Mouse (Mus musculus) adrenal gland, postnatal 36 days (tissue): ENCODE data around the gene Vps4a. TPM values are rescaled to one million over a fixed set of nuclear protein-coding genes. Genes with fewer than 3 reads are reported as not detected.
A peak's percentile ranks its signal among the peaks of the same experiment; 100 is the strongest.
"Not testable (repeated sequence)": the region's sequence is repeated elsewhere in the genome, so short reads cannot be mapped to it uniquely, and the experiment has no call there.

Source experiments
- DNase-seq, 2 experiments: peaks; one replicate each; pipeline ENCODE4 v3.0.0; 2021; ENCODE audit warnings: mixed read lengths in 1 of 2
- long read RNA-seq, 2 experiments: library from polyadenylated mRNA; stranded (forward); transcript quantifications; one replicate each; pipeline ENCODE4 v2.0.0; 2021; ENCODE audit warnings: borderline sequencing depth in 2 of 2
- total RNA-seq, 2 experiments: library from RNA; stranded (reverse); gene quantifications; 2 replicates each; pipeline ENCODE4 v1.2.3; 2021

Gene Vps4a
- total RNA-seq, result 10 to 100 TPM; 86.3 to 91.6 TPM
- long read RNA-seq, experiment 1, transcript Vps4a-201 (11 exons, 2,178 nt), result major isoform, 64 of 76 reads
- long read RNA-seq, experiment 1, partial matches to known transcripts, result 1 of 76 reads
- long read RNA-seq, experiment 1, other reads (novel, unspliced or antisense), result 11 of 76 reads
- long read RNA-seq, experiment 2, transcript Vps4a-201 (11 exons, 2,178 nt), result major isoform, 25 of 36 reads
- long read RNA-seq, experiment 2, partial matches to known transcripts, result 6 of 36 reads
- long read RNA-seq, experiment 2, other reads (novel, unspliced or antisense), result 5 of 36 reads

DNA sequence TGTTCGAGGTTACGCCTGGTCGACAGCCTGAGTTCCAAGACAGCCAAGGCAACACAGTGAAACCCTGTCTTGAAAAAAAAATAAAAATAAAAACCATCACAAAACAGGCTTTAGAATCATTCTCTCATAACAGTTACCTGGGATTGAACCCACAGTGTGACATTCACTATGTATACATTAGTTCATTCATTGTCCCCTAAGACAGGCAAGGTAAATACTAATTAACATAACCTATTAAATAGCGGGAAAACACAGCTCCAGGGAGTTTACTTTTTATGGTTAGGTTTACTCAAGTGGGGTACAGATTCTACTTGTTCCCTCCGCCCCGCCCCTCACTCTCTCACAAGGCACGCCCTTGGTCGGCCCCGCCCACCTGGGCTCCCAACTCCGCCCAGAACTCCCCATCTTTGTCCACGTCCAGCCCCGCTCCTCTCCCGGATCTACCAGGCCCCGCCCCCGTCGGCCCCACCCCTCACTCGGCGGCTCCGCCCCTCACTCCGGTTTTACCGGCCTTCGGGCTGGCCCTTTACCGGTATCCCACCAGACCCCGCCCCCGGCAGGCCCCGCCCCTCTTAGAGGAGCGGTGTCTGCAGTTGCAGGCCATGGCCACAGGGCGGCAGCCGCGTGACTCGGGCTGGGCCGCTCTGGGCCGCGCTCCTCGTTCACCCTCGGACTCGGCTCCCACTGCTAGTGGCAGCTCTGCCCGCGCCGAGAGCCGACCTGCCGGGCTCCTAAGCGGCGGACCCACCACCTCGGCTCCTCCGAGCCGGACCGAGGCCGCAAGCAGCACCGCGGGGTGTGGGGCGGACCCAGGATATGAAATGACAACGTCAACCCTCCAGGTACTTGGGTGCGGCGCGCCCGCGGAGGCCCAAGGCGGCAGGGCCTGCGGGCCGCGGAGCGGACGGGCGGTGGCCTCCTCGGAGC is at the start of gene Vps4a:
Gene Vps4a (plus strand): TSS at position 573 of the 927 bp plus-strand sequence.
- DNase-seq, result peak; percentile 97 to 99

DNA sequence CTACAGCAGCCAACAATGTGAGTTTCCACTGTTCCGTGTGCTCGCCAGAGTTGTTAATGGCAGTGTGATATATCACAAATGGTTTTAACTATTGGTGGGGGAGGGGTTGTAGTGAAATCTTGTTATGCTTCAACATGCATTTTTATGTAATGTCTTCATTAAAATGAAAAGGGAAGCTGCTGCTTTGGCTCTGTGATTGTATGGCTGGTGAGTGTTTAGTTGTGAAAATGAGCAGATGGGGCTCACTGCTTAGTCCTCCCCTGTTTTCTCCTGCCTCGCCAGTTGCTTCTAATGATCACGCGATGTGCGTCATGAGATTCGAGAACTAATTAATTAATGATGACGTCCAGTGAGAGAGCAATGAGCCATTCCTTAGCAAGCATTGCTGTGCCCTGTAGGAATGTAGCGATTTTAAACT is 45.6 kb upstream of the Vps4a start:
- no peak for DNase-seq

DNA sequence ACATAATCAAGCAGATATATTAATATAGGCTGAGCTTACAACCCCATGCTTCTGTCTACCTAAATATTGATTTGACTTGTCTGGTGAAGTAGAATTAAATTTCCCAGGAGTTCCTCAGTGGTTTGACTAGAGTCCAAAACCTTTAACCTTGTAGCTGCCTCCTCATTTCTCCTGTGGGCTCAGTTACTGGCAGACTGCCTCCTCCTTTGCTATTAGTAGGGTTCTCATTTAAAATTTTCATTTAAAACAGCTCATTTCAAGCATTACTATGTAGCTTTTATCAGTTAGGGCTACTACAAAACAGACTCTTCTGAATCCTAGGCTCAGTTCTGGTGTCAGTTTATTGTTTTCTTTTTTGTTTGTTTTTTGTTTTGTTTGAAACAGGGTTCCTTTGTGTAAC is 45.1 kb upstream of the Vps4a start:
- DNase-seq, result peak in 1 of 2 experiments; percentile 38

DNA sequence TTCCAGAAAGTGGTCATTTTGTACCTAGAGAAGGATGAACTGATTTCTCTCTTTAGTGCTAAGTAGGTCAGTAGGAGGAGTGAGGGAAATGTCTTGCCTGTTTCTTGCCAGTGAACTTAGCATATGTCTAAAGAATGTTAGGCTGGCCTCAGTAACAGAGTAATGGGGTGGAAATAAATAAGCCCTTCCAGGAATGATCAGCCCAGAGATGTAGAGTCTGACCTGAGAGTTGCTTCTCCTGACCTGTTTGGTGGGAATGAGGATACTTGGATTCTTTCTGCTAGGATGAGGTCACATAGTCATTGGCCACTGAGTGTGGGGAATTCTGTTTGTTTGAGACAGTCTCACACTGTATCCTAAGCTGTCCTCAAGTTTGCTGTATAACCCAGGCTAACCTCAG is 43.5 kb upstream of the Vps4a start:
- DNase-seq, result no peak

DNA sequence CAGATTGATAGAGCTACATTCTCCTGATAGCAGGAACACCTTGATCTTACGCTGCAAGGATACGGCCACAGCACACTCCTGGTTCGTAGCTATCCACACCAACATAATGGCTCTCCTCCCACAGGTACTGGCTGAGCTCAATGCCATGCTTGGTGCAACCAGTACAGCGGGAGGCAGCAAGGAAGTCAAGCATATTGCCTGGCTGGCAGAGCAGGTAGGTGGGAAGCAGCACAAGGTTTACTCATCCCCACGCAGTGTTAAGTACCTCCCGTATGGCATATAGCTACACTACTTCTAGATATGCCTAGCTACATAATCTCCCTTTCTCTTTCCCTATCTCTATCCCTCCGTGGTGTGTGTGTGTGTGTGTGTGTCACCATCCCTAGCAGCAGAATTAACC is 39.6 kb upstream of the Vps4a start:
- DNase-seq, result no peak

DNA sequence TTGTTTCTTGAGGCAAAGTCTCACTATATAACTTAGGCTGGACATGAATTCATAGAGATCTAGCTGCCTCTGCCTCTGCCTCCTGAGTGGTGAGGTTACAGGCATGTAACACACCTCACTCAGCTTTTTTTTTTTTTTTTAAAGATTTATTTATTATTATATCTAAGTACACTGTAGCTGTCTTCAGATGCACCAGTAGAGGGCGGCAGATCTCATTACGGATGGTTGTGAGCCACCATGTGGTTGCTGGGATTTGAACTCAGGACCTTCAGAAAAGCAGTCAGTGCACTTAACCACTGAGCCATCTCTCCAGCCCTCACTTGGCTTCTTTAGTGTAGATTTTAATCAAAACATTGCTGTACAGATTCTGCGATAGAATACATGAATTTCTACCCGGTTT is 34.7 kb upstream of the Vps4a start:
- DNase-seq, result not testable (repeated sequence)

DNA sequence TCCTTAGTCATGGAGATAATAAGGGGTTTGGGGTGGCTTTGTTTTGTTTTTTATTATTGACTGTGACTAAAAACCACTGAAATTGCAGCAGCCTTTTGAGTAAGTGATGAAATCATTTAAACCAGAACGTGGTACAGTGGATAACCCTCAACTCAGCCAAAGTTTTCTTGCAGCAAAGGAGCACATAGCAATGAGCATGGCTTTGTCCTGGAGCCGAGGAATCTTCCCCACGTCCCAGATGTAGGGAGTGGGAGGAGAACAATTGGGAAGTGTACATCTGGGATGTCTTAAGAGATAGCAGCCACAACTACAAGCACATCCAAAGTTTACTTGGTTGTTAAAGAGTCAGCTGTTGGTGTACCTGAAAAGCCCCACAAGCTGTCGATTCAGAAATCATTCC is 33.6 kb upstream of the Vps4a start:
- no peak for DNase-seq

DNA sequence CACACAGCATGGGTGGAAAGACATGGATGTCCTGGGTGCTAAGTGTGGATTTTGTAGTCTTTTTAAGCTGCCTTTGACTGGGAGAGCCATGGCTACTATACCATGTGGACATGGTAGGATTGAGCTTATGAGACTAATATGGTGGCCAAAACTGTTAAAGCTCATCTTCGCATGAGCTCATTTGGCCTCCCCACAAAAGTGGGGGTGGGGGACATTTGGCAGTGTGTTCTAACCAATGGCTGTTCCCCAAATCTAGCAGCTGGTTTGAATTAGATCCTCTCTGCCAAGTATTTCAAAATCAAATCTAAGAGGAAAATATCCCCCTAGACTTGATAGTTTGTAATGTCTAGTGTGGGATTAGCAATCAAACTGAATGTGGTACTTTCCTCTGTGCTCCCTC is 32.0 kb upstream of the Vps4a start:
- peak in 1 of 2 experiments; percentile 26 for DNase-seq

DNA sequence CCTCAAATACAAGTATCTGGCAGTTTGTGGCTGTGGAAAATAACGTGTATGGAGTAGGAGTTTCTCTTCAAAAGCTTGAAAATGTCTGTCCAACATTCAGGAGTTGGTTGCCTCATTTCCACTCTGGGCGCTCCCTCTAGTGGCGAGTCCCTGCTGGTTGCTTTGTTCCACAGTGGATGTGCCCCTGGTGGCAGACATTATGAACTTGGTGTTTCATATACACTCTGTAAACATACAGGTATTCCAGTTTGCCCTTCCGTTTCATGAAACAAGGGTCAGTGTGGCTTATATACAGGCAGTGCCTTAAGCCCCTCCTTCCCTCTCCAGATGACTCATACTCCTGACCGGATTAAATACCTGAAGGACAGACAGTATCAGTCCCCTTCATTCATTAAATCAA is 28.5 kb upstream of the Vps4a start:
- DNase-seq, result peak; percentile 91 to 92

DNA sequence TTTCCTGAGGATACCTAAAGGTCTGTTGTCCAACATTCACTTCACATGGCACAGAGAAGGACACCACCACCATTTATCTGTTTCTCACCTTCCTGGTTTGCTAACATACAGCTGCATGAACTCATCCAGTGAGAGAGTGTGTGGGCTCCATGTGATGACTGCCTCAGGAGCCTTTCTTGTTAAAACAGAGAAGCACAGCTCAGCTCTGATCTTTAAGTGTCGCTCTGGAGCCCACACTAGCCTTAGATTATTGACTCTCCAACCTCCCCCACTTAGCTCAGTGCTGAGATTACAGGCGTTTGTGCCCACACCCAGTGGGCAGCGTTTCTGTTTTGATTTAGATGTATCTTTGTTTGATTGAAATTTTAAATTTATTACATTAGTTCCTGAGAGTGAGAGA is 23.2 kb upstream of the Vps4a start:
- DNase-seq, result no peak

DNA sequence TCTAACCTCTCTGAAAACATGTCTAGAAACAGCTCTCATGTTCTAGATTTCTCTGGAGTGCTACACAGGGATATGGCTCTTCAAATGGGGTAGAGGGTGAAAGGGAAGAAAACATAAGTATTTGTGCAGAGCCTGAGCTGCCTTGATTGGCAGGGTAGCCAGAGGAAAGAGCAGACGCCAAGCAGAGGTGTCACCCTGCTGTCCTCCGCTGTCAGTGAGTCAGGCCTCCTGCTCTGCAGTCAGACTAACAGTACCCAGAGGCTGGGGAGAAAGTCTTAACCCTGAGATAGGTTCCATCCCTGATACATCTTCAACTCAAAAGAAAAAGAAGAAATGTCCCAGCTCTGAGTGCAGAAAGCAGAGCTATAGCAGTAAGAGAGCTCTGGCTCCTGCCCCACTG is 18.4 kb upstream of the Vps4a start:
- peak; percentile 39 to 45 for DNase-seq

DNA sequence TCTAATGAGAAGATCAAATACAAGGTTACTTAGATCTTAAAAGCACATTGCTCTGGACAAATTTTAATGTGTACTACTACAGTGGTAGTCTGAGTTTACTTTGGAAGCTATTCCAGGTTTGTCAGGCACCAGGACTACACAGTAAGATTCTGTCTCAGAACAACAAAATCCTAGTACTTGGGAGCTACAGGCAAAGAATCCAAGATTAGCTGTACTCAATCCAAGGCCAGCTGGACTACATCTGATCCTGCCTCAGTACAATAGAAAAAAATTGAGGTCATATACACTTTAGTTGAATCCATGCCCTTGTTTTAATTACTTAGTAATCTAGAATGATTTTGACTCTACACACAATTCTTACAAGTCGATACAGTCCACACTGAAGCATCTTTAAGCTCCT is 16.1 kb upstream of the Vps4a start:
- DNase-seq, result no peak

DNA sequence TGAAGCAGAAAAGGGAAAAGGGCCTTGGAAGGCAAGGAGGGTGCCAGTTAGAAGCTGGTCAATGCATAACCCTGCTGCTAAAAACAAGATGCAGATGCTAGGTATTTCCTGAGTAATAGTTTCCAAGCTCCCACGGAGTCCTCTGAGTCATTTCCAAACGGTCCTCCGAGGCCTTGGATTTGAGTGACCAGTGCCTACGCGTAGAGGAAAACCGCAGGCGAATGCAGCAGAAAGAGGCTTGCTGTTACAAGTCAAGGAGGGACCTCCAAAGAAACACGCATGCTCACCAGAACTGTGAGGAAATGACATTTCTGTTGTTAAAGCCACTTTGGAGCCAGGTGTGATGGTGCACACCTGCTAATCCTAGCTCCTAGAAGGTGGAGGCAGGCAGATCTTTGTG is 7.5 kb upstream of the Vps4a start:
- peak; percentile 76 to 80 for DNase-seq

DNA sequence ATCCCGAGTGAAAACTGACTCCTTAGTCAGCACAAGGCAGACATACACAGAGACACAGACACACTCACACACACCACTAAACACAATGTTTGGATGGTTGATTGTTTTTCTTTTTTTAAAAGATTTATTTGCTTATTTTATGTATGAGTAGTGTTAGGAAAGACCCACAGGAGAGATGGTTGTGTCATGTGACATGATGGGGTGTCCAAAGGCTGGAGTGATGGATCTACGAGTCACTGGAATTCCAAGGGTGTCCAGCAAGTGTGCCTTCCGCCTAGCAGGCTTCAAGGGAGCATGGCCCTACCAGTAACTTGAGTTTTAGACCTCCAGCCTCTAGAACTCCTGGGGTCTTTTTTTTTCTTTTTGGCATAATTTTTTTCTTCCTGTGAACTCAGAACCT is 1.7 kb upstream of the Vps4a start:
- DNase-seq, result no peak

DNA sequence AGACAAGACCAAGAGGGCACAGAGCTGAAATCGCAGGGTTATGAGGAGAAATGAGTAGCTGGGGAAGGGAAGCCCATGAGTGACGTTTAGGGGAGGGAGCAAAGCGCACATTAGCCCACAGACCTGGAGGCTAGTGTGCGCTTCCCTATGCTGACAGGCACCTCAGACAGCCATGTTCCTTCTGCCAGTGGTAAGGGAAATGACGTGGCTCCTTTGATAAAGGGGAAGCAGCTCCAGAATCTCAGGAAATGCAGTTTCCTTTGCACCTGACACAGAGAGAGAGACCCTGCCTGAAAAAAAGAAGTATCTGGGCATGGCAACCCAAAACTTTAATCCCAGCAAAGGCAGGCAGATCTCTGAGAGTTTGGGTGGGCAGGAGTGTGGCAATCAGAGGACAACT is 964 bp upstream of the Vps4a start:
- DNase-seq, result no peak

DNA sequence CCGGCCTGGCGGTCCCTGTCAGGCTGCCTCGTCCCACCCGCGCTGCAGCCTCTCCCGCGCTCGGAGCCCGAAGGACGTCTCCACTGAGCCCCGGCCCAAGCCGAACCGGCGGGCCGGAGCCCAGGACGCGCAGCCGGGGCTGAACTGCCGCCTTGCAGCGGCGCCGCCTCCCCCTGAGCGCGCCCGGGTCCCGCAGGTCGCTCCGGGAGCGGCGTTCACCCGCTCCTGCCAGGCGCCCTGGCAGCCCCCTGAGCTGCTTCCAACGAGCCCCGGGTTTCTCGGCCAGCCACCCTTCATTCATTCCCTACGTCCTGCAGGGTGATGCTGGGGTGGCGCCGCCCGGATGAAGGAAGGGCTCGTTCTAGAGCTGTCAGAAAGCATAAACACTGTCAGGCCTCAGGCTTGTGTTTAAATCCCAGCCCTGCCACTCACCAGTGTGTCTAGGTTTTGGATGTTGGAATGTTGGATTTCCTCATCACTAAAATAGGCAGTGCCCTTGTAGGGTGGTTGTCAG is 612 bp downstream of the Vps4a start:
- no peak for DNase-seq

DNA sequence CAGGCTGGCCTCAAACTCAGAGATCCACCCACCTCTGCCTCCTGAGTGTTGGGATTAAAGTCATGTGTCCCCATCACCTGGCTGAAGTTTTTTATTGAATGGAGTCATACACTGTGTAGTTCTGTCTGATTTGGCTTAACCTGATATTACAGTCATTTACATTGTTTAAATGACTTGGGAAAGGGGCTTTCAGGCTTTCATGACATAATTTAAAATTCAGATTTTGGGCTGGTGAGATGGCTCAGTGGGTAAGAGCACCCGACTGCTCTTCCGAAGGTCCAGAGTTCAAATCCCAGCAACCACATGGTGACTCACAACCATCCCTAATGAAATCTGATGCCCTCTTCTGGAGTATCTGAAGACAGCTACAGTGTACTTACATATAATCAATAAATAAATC is 2.6 kb downstream of the Vps4a start:
- DNase-seq, result not testable (repeated sequence)

DNA sequence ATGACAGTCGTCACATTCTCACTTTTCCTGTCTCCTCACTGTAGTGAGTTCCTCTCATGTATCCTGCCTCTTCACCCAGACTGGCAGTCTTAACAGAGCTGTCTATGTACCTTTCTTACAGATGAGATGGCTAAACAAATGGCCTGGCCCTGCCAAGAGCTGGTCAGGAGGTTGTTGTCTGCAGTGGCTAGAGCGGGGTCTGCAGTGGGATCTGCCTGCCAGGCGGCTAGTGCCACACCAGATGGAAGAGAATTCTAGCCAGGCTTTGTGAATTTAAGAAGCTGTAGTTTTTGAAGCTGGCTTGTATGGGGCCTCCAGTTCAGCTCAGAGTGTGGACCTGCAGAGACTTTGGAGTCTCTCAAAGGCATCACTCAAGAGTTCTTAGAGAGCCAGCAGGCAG is 4.6 kb downstream of the Vps4a start:
- no peak for DNase-seq

DNA sequence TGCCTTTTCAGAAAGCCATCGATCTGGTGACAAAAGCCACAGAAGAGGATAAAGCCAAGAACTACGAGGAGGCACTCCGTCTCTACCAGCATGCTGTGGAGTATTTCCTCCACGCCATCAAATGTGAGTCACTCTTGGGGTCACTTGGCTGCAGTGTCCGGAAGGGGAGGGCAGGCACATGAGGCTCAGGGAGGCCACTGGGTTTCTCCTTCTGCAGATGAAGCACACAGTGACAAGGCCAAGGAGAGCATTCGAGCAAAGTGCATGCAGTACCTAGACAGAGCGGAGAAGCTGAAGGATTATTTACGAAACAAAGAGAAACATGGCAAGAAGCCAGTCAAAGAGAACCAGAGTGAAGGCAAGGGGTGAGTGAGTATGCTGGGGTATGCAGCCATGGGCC is 5.6 kb downstream of the Vps4a start:
- peak; percentile 49 to 58 for DNase-seq

DNA sequence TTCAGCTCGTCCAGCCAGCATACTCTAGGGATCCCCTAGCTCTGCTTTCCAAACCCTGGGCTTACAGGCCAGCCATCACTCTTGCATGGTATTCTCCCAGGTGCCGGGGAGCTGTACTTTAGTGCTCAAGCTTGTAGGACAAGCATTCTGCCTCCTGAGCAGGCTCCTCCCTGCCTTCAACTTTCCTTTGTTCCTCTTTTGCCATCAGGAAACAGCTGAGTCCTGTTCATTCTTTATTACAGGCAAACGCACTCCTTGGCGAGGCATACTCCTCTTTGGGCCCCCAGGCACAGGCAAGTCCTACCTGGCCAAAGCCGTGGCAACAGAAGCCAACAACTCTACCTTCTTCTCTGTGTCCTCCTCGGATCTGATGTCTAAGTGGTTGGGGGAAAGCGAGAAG is 9.6 kb downstream of the Vps4a start:
- DNase-seq, result no peak

DNA sequence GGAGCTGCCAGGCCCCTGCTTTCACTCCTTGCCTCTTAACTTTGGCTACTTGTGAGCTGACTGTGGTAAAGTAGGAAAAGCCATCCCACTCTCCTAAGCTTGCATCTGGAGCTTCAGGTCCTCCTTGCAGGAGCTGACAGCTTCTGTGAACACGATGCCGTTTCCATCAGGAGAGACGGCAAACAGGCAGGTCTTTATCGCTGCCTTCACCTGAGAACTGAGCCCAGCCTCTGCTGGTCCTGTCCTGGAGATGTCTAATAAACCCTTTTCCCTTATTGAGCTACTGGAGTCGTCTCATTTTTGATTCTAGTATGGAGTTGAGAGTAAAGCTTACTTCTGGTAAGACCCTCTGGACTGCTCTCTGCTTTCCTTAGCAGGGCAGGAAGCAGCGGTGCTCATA is 14.5 kb downstream of the Vps4a start:
- DNase-seq, result no peak

DNA sequence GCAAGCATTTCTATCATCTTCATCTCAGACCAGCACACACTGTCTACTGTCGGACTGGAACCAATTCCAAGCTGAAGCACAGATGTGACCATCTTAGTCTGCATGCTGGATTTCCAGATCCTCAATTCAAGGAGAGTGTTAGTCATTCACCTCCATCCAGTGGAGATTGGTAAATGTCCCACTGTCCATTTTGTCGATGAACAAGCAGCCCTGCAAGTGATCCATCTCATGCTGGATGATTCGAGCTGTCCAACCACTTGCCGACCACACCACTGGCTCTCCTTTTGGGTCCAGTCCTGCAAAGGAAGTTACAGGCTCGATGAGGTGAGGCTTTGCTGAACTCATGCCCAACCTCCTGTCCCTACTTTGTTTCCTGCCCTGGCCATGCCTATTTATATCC is 16.0 kb downstream of the Vps4a start:
- no peak for DNase-seq
